Mouse (Mus musculus) limb, embryonic 12.5 days (tissue): Measurements from ENCODE around the gene 8030474K03Rik. TPM values are rescaled to one million over a fixed set of nuclear protein-coding genes. Genes with fewer than 3 reads are reported as not detected.

Experiments used
- ATAC-seq: fragments of 200-750 bp; cut with Nextera tagmentation; 2 replicates; pipeline ENCODE4 v1.8.0; 2017; ENCODE audit warnings: low read depth, moderate TSS enrichment; ENCODE audit not compliant: insufficient number of reproducible peaks, insufficient read depth, low FRiP score, low TSS enrichment
- H3K27ac ChIP-seq: fragments of 300-500 bp; sonication (generic); 2 replicates; pipeline ENCODE4 v1.5.1; 2016; ENCODE audit warnings: mild to moderate bottlenecking, moderate library complexity
- H3K27me3 ChIP-seq: fragments of 300-500 bp; sonication (generic); 2 replicates; pipeline ENCODE4 v1.6.1; 2016; ENCODE audit warnings: mild to moderate bottlenecking, moderate library complexity
- H3K36me3 ChIP-seq: fragments of 300-500 bp; sonication (generic); 2 replicates; pipeline ENCODE4 v1.6.1; 2016; ENCODE audit warnings: mild to moderate bottlenecking, moderate library complexity
- H3K4me1 ChIP-seq: fragments of 300-500 bp; sonication (generic); replicated peaks from 2 replicates; pipeline ENCODE4 v1.6.1; 2016
- H3K4me2 ChIP-seq: fragments of 300-500 bp; sonication (generic); 2 replicates; pipeline ENCODE4 v1.6.1; 2016; ENCODE audit warnings: mild to moderate bottlenecking, moderate library complexity
- H3K4me3 ChIP-seq: fragments of 300-500 bp; sonication (generic); replicated peaks from 2 replicates; pipeline ENCODE4 v1.5.1; 2016; ENCODE audit warnings: mild to moderate bottlenecking
- H3K9ac ChIP-seq: fragments of 300-500 bp; sonication (generic); replicated peaks from 2 replicates; pipeline ENCODE4 v1.6.1; 2016; ENCODE audit warnings: mild to moderate bottlenecking, moderate library complexity
- H3K9me3 ChIP-seq: fragments of 300-500 bp; sonication (generic); 2 replicates; pipeline ENCODE4 v1.6.1; 2016; ENCODE audit warnings: mild to moderate bottlenecking, moderate library complexity
- WGBS: fragments of 180-500 bp; shearing (Covaris S2); methylation state at CpG from one replicate; pipeline ENCODE4 v1.1.7; 2016; 5-methylcytosine and 5-hydroxymethylcytosine counted together
- polyA plus RNA-seq: library from polyadenylated mRNA; unstranded; fragments of >200 nt; fragmentation: Nextera tagmentation; extraction: Ambion mirVana; gene quantifications from 2 replicates; pipeline ENCODE4 v1.2.1, GENCODE M21; 2016

8030474K03Rik gene
- 0.10 and 0.45 TPM in 2 replicates for polyA plus RNA-seq

DNA sequence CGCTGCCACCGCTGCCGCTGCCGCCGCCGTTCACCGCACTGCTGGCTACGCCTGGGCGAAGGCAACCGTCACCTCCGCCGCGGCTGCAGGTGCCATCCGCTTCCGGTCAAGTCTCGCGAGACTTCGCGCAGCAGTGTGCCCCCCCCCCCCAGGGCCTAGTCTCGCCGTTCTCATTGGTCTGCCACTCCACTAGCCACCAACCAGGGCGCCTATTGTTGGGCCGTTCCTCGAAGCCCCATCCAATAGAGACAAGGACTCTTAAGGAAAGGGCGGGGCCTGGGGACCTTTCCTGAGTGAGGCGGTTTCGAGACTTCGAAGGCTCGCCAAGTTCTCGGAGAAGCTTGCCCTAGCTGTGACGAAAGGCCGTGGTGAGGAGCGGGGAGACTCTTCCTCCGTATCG, at the start of gene 8030474K03Rik, which contains the start of gene Gm4779:
Gene 8030474K03Rik, plus strand, starts transcription at position 315 of the 400 bp plus-strand sequence.
Gene Gm4779, minus strand, starts transcription at position 82 of the 400 bp plus-strand sequence.
- no peak within 1 kb of the TSS for H3K27ac ChIP-seq
- peaks cover 25% of the 10 kb centered on the region for H3K27me3 ChIP-seq
- H3K36me3 ChIP-seq: no peaks in the 10 kb centered on the region
- no peak within 1 kb of the TSS for H3K9ac ChIP-seq
- no peaks in the 10 kb centered on the region for H3K4me1 ChIP-seq
- H3K4me3 ChIP-seq: no peak within 1 kb of the TSS
- 90% methylated on average over 35 of the region's 35 CpGs for WGBS
- H3K4me2 ChIP-seq: no peak within 1 kb of the TSS
- no peak for ATAC-seq
- H3K9me3 ChIP-seq: no peaks in the 10 kb centered on the region

DNA sequence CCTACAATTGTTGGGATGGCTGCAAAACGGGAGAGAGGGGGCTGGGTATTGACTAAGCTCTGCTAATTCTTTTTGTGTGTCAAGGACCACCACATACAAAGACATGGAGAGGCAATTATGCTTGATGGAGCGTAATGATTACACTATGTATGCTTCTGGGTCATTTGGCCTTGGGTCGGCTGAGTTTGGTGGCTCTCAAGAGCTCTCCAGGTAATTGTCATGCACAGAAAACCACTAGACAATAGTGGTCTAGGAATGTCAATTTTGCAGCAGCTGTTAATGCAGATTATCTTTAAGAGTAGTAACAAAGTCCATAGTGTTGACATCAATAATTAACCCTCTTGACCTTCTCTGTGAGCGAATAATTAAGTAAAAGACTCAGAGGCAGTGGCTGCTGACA, 44.3 kb upstream of the 8030474K03Rik start:
- H3K27me3 ChIP-seq: peaks cover 28% of the 10 kb centered on the region
- no peak overlapping the region for H3K9ac ChIP-seq

DNA sequence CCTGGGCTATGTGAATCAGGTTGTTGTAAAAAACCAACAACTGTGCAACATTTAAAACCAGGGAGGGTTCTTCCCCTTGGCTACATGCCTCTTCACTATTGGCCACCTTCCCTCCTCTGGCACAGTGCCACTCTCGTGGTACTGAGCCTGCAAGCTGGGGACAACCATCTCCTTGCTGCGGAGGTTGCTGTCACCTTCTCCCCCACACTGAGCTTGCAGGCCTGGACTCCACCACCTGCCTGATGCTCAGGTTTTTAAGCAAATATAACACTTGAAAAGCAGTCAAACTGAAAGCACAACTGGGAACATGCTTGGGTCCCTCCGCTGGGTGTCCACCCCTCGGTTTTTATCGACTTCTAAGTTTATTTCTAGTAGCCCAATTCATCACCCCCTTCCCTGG, 40.0 kb upstream of the 8030474K03Rik start:
- Histone ChIP-seq H3K9me3 (no peaks in the 10 kb centered on the region), H3K27me3 (peaks cover 23% of the 10 kb centered on the region), H3K9ac (no peak overlapping the region), H3K36me3 (no peaks in the 10 kb centered on the region), H3K4me3 (no peak overlapping the region), H3K4me1 (no peaks in the 10 kb centered on the region), H3K4me2 (no peak overlapping the region), H3K27ac (no peak overlapping the region)
- ATAC-seq: no peak
- 67% methylated on average over 5 of the region's 5 CpGs for WGBS

More for the DNA sequence above, 44.3 kb upstream of the 8030474K03Rik start:
- Histone ChIP-seq H3K36me3 (no peaks in the 10 kb centered on the region), H3K4me2 (no peak overlapping the region), H3K27ac (no peak overlapping the region), H3K4me1 (no peaks in the 10 kb centered on the region), H3K9me3 (no peaks in the 10 kb centered on the region), H3K4me3 (no peak overlapping the region)
- 77% methylated on average over 4 of the region's 4 CpGs for WGBS
- ATAC-seq: no peak

DNA sequence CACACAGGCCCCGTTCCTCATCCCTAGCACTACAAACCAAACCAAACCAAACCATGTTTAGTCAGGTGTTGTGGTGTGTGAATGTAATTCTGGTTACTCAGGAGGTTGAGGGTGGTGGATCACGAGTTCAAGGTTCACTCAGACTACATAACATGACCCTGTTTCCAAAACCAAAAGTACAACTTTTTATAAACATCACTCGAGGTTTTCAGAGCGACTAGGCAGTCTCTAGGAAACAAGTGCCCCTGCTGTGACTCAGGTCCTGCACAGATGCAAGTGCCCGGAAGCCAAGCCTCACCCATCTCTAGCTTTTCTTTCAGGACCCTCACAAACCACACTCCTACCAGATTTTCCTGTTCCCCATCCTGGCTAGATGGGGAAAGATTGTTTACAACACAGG, 29.8 kb upstream of the 8030474K03Rik start:
- H3K9me3 ChIP-seq: no peaks in the 10 kb centered on the region
- H3K4me2 ChIP-seq: no peak overlapping the region
- H3K4me1 ChIP-seq: no peaks in the 10 kb centered on the region
- no peak overlapping the region for H3K9ac ChIP-seq
- H3K36me3 ChIP-seq: no peaks in the 10 kb centered on the region
- 74% methylated on average over 5 of the region's 5 CpGs for WGBS
- no peak overlapping the region for H3K4me3 ChIP-seq
- H3K27ac ChIP-seq: no peak overlapping the region
- no peak for ATAC-seq
- H3K27me3 ChIP-seq: peaks cover 29% of the 10 kb centered on the region

DNA sequence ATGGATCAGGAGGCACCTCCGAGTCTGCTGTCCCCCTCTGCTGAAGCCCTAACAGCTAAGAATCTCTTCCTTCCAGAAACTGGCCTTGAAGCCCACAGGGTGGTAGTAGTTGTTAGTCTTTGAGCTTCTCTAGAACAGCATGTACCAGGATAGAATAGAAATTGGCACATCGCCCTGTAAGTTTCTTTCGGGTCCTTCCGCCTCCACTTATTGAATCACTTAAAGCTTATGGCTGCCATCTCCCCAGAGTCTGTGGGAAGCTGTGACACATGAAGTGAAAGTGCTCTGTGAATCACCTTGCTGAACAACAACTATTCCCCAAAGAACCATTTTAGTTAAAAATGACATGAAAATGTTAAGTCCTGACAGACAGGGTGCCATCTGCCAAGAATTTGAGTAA, 29.3 kb upstream of the 8030474K03Rik start:
- Histone ChIP-seq H3K4me2 (no peak overlapping the region), H3K9me3 (no peaks in the 10 kb centered on the region), H3K27me3 (peaks cover 24% of the 10 kb centered on the region), H3K36me3 (no peaks in the 10 kb centered on the region), H3K27ac (no peak overlapping the region), H3K9ac (no peak overlapping the region), H3K4me3 (no peak overlapping the region), H3K4me1 (no peaks in the 10 kb centered on the region)
- ATAC-seq: no peak
- 87% methylated on average over 4 of the region's 4 CpGs for WGBS

DNA sequence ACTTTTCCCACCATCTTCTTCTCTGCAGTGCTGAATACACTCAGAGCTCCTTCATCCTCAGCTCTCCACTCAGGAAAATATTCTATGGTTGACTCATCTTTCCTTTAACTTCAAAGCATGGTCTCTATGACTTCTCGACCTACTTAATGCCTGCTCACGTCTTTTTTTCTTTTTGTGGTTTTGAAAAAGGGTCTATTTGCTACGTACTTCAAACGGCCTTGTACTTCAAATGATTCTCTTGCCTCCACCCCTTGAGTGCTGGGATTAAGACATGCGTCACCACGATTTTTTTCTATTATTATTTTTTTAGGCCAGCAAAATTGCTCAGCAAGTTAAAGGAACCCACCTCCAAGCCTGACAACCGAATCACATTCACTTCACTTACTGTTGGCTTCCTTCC, 27.2 kb upstream of the 8030474K03Rik start:
- WGBS: 71% methylated on average over 7 of the region's 7 CpGs
- no peak overlapping the region for H3K4me3 ChIP-seq
- H3K27me3 ChIP-seq: peaks cover 26% of the 10 kb centered on the region
- H3K9ac ChIP-seq: no peak overlapping the region
- no peak overlapping the region for H3K4me2 ChIP-seq
- H3K27ac ChIP-seq: no peak overlapping the region
- ATAC-seq: no peak
- H3K9me3 ChIP-seq: no peaks in the 10 kb centered on the region
- H3K36me3 ChIP-seq: no peaks in the 10 kb centered on the region
- H3K4me1 ChIP-seq: no peaks in the 10 kb centered on the region

DNA sequence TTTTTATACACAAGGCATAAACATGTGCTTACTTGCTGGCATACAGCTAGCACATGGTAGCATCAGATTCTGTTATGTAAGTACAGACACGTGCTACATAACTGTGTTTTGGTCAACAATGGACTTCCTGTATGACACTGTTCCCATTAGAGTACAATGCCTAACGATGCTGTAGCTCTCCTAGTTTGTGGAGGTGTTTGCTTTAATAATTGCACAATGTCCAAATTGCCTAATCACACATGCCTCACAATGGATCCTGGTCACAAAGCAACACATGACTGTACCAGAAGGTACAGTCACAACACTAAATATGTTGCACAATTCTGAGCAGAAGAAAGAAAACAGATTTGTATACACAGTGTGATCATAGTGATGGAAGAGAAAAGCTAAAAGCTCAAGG, 25.0 kb upstream of the 8030474K03Rik start:
- no peaks in the 10 kb centered on the region for H3K9me3 ChIP-seq
- 66% methylated on average over 2 of the region's 2 CpGs for WGBS
- peaks cover 38% of the 10 kb centered on the region for H3K27me3 ChIP-seq

DNA sequence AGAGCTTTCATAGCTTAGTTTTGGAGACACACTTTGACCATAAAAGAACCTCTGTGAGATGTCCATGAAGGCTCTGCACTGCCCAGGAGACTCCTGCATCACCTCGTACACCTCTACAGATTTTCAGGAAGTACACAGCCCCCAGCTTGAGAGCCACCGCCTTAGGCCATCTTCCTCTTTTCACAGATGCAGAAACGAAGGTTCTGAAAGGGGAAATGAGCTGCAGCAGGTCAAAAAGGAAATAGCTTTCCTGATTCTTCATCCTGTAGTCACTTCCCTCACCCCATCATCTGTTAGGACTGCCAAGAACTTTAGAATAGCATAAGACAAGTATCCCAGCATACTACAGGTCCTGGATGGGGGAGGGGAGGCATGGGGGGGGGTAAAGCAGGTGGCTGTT, 24.1 kb upstream of the 8030474K03Rik start:
- no peaks in the 10 kb centered on the region for H3K4me1 ChIP-seq
- H3K36me3 ChIP-seq: no peaks in the 10 kb centered on the region
- H3K9ac ChIP-seq: no peak overlapping the region
- no peak for ATAC-seq
- no peaks in the 10 kb centered on the region for H3K9me3 ChIP-seq
- peaks cover 34% of the 10 kb centered on the region for H3K27me3 ChIP-seq
- H3K4me3 ChIP-seq: no peak overlapping the region
- 65% methylated on average over 3 of the region's 3 CpGs for WGBS
- no peak overlapping the region for H3K27ac ChIP-seq
- H3K4me2 ChIP-seq: no peak overlapping the region

More for the DNA sequence above, 25.0 kb upstream of the 8030474K03Rik start:
- Histone ChIP-seq H3K4me1 (no peaks in the 10 kb centered on the region), H3K9ac (no peak overlapping the region), H3K27ac (no peak overlapping the region), H3K36me3 (no peaks in the 10 kb centered on the region), H3K4me2 (no peak overlapping the region), H3K4me3 (no peak overlapping the region)
- ATAC-seq: no peak

DNA sequence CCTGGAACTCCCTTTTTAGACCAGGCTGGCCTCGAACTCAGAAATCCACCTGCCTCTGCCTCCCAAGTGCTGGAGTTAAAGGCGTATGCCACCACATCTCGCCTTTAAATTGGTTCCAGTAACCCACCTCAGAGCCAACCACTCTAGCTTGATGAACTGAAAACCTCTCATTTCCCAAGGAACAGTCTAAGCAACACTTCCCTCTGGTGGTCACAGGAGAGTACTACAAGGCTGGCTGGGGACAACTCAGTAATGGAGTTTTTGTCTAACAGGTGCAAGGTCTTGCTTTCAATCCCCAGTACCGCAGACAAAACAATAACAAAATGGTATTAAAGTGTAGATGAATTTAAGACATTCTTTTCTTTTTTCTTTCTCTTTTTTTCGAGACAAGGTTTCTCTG, 22.4 kb upstream of the 8030474K03Rik start:
- 40% methylated on average over 5 of the region's 5 CpGs for WGBS
- Histone ChIP-seq H3K9me3 (no peaks in the 10 kb centered on the region), H3K4me3 (no peak overlapping the region), H3K4me1 (no peaks in the 10 kb centered on the region), H3K27me3 (peaks cover 29% of the 10 kb centered on the region), H3K36me3 (no peaks in the 10 kb centered on the region), H3K4me2 (no peak overlapping the region), H3K27ac (no peak overlapping the region), H3K9ac (no peak overlapping the region)
- ATAC-seq: no peak

DNA sequence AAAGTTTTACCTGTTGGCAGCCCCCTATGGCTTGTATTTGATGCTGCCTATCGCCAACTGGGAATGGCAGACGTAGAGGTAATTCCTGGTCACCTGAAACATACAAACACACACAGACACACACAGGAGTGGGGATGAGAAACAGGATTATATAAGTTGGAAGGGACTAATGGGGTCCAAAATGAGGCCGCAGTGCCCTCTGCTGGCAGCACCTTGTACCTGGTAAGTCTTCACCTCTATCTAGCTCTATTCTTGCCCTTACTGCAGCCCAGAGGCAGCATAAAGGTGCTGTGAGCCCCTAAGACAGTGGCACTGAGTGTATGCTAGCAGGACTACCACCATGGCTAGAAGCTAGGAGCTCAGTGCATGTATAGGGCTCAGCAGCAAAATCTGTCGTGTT, 2.9 kb upstream of the 8030474K03Rik start:
- Histone ChIP-seq H3K27me3 (peaks cover 30% of the 10 kb centered on the region), H3K9me3 (no peaks in the 10 kb centered on the region), H3K4me3 (no peak overlapping the region), H3K4me1 (no peaks in the 10 kb centered on the region), H3K4me2 (no peak overlapping the region), H3K27ac (no peak overlapping the region), H3K9ac (no peak overlapping the region), H3K36me3 (no peaks in the 10 kb centered on the region)
- 45% methylated on average over 4 of the region's 4 CpGs for WGBS
- ATAC-seq: no peak

DNA sequence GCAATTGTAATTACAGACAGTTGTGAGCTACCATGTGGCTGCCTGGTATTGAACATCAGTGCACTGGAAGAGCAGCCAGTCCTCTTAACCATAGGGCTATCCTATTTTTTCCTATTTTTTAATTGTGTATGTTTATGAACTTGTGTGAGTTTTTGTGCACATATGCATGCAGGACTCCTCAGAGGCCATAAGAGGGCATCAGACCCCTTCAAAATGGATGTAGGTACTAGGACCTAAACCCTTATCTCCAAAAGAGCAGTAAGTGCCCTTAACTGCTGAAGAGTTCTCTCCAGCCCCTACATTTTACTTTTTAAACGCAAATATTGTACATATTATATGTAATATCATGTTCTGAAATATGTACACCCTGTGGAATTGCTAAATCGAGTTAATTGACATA, 11.1 kb downstream of the 8030474K03Rik start:
- Histone ChIP-seq H3K27me3 (peaks cover 13% of the 10 kb centered on the region; the same call in 1 of the 2 replicates), H3K9ac (no peak overlapping the region), H3K36me3 (no peaks in the 10 kb centered on the region), H3K4me3 (no peak overlapping the region), H3K4me2 (no peak overlapping the region), H3K27ac (no peak overlapping the region), H3K9me3 (no peaks in the 10 kb centered on the region), H3K4me1 (no peaks in the 10 kb centered on the region)
- no peak for ATAC-seq
- WGBS: 29% methylated on average over 2 of the region's 2 CpGs

DNA sequence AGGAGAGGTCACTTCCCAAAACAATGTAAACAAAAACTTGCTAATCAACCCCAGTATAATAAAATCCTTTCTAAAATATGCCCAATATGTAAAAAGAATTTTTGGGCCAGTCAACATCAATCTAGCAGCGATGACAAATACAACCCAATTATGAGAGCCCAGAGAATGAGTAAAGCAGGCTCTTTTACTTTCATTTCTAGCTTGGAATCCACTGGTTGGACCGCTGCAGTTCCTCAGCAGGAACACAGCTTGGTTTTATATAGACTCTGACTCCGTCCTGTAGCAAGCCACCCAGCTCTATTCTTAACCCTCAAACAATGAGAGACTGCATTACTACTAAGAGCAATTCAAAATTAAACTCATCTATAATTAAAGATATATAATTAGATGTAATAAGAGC, 17.3 kb downstream of the 8030474K03Rik start:
- H3K4me3 ChIP-seq: no peak overlapping the region
- H3K9me3 ChIP-seq: no peaks in the 10 kb centered on the region
- no peak overlapping the region for H3K9ac ChIP-seq
- no peak overlapping the region for H3K27ac ChIP-seq
- H3K36me3 ChIP-seq: no peaks in the 10 kb centered on the region
- ATAC-seq: no peak
- H3K27me3 ChIP-seq: peaks cover 16% of the 10 kb centered on the region; the same call in 1 of the 2 replicates
- no peak overlapping the region for H3K4me2 ChIP-seq
- 68% methylated on average over 3 of the region's 3 CpGs for WGBS
- no peaks in the 10 kb centered on the region for H3K4me1 ChIP-seq
